Mouse (Mus musculus) liver, embryonic 13.5 days (tissue): ENCODE data around the gene Gapvd1. TPM values are rescaled to one million over a fixed set of nuclear protein-coding genes. Genes with fewer than 3 reads are reported as not detected.
"Not testable (repeated sequence)": the region's sequence is repeated elsewhere in the genome, so short reads cannot be mapped to it uniquely, and the experiment has no call there.

Source experiments
- ATAC-seq: fragments of 200-750 bp; cut with Nextera tagmentation; 2 replicates; pipeline ENCODE4 v1.8.0; 2017; ENCODE audit warnings: low read depth, mild to moderate bottlenecking, moderate number of reproducible peaks, moderate library complexity
- DNase-seq: peaks from one replicate; pipeline ENCODE4 v3.0.0; 2022
- H3K27ac ChIP-seq: fragments of 300-500 bp; sonication (generic); 2 replicates; pipeline ENCODE4 v1.5.1; 2015; ENCODE audit warnings: moderate library complexity, mild to moderate bottlenecking, inconsistent platforms
- H3K27me3 ChIP-seq: fragments of 300-500 bp; sonication (generic); 2 replicates; pipeline ENCODE4 v1.6.1; 2015; ENCODE audit warnings: mild to moderate bottlenecking, inconsistent platforms
- H3K36me3 ChIP-seq: fragments of 300-500 bp; sonication (generic); 2 replicates; pipeline ENCODE4 v1.6.1; 2015; ENCODE audit warnings: mild to moderate bottlenecking, inconsistent platforms
- H3K4me1 ChIP-seq: fragments of 300-500 bp; sonication (generic); replicated peaks from 2 replicates; pipeline ENCODE4 v1.6.1; 2015; ENCODE audit warnings: inconsistent platforms
- H3K4me2 ChIP-seq: fragments of 300-500 bp; sonication (generic); 2 replicates; pipeline ENCODE4 v1.6.1; 2015; ENCODE audit warnings: inconsistent platforms, mild to moderate bottlenecking, moderate library complexity
- H3K4me3 ChIP-seq: fragments of 300-500 bp; sonication (generic); replicated peaks from 2 replicates; pipeline ENCODE4 v1.5.1; 2015; ENCODE audit warnings: mild to moderate bottlenecking, inconsistent platforms
- H3K9ac ChIP-seq: fragments of 300-500 bp; sonication (generic); 2 replicates; pipeline ENCODE4 v1.6.1; 2015; ENCODE audit warnings: mild to moderate bottlenecking, inconsistent platforms
- H3K9me3 ChIP-seq: fragments of 300-500 bp; sonication (generic); replicated peaks from 2 replicates; pipeline ENCODE4 v1.6.1; 2016; ENCODE audit warnings: inconsistent platforms
- WGBS: fragments of 180-500 bp; shearing (Covaris S2); methylation state at CpG from one replicate; pipeline ENCODE4 v1.1.7; 2015; ENCODE audit not compliant: insufficient replicate concordance; 5-methylcytosine and 5-hydroxymethylcytosine counted together
- polyA plus RNA-seq: library from polyadenylated mRNA; unstranded; fragments of >200 nt; fragmentation: Nextera tagmentation; extraction: Ambion mirVana; gene quantifications from 2 replicates; pipeline ENCODE4 v1.2.1, GENCODE M21; 2015

Gapvd1 gene
- polyA plus RNA-seq, 1 experiment from 2014 or later: 75.0 TPM

DNA sequence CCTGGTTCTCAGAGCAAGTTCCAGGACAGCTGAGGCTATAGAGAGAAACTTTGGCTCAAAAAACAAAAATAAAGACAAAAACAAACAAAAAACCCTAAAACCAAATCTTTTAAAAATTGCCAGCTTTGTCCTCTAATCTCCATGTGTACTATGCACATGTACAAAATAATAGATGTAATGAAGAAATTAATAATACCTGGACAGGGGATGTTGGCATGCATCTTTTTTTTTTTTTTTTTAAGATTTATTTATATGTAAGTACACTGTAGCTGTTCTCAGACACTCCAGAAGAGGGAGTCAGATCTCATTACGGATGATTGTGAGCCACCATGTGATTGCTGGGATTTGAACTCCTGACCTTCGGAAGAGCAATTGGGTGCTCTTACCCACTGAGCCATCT is 37.5 kb upstream of the Gapvd1 start:
- peaks cover 55% of the 10 kb centered on the region for H3K36me3 ChIP-seq
- 85% methylated on average over 2 of the region's 2 CpGs for WGBS
- not testable (repeated sequence) for ATAC-seq, H3K27ac ChIP-seq, H3K4me3 ChIP-seq, H3K9ac ChIP-seq, H3K4me1 ChIP-seq, DNase-seq, H3K9me3 ChIP-seq, H3K4me2 ChIP-seq, H3K27me3 ChIP-seq

GRCm38 (mm10) chr2:34790282-34790681 is 35.2 kb upstream of the Gapvd1 start:
- no peak overlapping the region for H3K9ac ChIP-seq
- H3K27me3 ChIP-seq: no peaks in the 10 kb centered on the region
- 0 out of 2 replicates have a peak overlapping the region, but pooled peaks have one; percentile 30 for H3K27ac ChIP-seq
- WGBS: 65% methylated on average over 8 of the region's 8 CpGs
- no peak overlapping the region for H3K4me2 ChIP-seq
- H3K4me1 ChIP-seq: 0 out of 2 replicates have a peak, but pooled peaks cover 3% of the 10 kb centered on the region
- DNase-seq (no peak), ATAC-seq (no peak)
- peaks cover 60% of the 10 kb centered on the region for H3K36me3 ChIP-seq
- no peak overlapping the region for H3K4me3 ChIP-seq
- no peaks in the 10 kb centered on the region for H3K9me3 ChIP-seq

DNA sequence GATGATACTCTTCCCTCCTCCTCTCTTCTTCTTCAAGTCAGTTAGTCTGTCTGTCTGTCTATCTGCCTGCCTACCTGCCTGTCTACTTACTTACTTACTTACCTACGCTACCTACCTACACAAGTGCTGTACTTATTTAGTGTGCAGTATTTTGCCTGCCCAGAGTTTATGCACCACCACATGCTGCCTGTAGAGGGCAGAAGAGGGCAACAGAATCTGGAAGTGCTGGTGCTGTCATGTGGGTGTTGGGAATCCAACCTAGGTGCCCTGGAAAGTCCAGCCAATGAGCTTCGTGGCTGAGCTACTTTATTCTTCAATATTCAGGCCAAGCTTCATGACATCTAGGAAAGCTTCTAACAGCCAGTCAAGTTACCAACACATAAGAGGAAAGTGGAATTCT is 29.1 kb upstream of the Gapvd1 start:
- Histone ChIP-seq H3K4me1 (peaks cover 39% of the 10 kb centered on the region), H3K27ac (peak overlapping the region; percentile 99), H3K9ac (peak overlapping the region; percentile 66; the same call in 1 of the 2 replicates), H3K36me3 (peaks cover 75% of the 10 kb centered on the region), H3K4me3 (no peak overlapping the region), H3K9me3 (no peaks in the 10 kb centered on the region), H3K27me3 (no peaks in the 10 kb centered on the region), H3K4me2 (no peak overlapping the region)
- 51% methylated on average over 2 of the region's 2 CpGs for WGBS
- DNase-seq (peak; percentile 70), ATAC-seq (no peak)

DNA sequence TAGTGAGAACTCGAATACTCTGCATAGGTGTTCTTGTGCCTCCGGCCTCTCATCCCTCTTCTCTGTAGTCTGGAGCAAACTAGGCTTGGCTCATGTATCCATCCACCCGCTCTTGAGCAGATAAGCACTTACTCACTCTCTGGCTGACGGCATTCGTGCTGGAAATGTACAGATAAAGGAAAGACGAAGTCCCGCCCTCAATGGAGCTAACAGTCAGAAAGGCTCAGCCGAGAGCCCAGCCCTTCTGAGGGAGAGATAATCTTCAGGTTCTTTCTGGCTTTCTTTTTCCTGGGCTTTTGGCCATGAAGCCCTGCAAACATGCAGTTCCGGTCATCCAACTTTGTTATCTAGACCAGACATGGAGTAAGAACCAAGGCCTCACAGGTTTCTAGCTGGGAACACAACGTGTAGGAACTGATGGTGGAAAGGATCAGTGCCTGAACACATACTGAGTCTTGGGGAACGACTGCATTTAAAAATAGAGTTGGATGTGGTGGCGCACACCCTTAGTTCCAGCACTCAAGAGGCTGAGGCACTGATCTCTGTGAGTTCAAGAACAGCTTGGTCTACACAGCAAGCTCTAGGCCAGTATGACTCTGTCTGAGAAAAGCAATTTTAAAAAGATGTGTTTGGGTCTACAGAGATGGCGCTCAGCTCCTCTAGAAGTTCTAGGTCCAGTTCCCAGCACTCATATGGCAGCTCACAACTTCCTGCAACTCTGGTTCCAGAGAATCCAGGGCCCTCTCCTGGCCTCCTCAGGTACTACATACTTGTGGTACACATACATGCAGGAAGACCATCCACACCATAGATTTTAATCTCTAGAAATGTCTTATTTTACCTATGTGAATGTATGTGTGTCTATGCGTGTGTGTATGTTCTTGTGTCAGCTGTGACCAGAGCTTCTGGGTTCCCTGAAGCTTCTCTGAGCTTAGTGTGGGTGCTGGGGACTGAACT is 28.3 kb upstream of the Gapvd1 start:
- no peaks in the 10 kb centered on the region for H3K27me3 ChIP-seq
- DNase-seq (peak; percentile 88), ATAC-seq (peak; percentile 98)
- H3K9ac ChIP-seq: peak overlapping the region; percentile 70
- H3K36me3 ChIP-seq: peaks cover 76% of the 10 kb centered on the region
- peaks cover 40% of the 10 kb centered on the region for H3K4me1 ChIP-seq
- H3K9me3 ChIP-seq: no peaks in the 10 kb centered on the region
- H3K4me3 ChIP-seq: peak overlapping the region; percentile 32
- peak overlapping the region; percentile 99 for H3K27ac ChIP-seq
- WGBS: 30% methylated on average over 14 of the region's 14 CpGs
- peak overlapping the region; percentile 64 for H3K4me2 ChIP-seq

DNA sequence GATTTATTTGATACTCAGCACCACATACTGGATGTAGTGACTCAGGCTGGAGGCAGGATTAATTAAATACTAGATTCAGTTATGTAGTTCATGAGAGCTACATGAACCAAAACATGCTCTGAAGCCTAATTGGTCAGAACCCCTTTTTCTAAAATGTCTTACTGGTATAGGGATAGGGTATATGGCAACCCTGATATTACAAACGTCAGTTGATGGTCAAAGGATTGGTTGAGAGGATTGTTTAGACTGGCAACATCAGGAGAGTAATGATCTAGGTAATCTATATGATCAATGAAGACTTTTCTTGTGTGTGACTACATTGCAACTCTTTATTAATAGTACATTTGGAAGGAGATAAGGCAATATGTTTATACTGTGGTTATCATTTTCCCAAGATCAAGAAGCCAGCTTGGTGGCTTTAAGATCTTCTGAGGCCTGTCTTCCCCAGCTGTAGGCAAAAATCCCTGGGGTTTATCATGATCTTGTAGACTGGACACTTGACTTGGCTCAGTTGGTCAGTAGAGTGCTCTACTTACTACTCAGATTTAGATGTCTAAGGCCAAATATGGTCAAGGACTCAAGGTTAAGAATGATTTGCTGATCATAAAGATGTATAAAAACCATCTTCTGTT is 22.3 kb upstream of the Gapvd1 start:
- no peaks in the 10 kb centered on the region for H3K9me3 ChIP-seq
- 48% methylated on average over 1 of the region's 1 CpGs for WGBS
- H3K27me3 ChIP-seq: no peaks in the 10 kb centered on the region
- 0 out of 2 replicates have a peak overlapping the region, but pooled peaks have one; percentile 6 for H3K27ac ChIP-seq
- H3K4me1 ChIP-seq: peaks cover 65% of the 10 kb centered on the region
- H3K4me3 ChIP-seq: no peak overlapping the region
- ATAC-seq (no peak), DNase-seq (no peak)
- peak overlapping the region; percentile 80; the same call in 1 of the 2 replicates for H3K4me2 ChIP-seq
- peaks cover 95% of the 10 kb centered on the region for H3K36me3 ChIP-seq
- H3K9ac ChIP-seq: no peak overlapping the region

GRCm38 (mm10) chr2:34774493-34774892 is 19.5 kb upstream of the Gapvd1 start:
- Histone ChIP-seq H3K36me3 (peaks cover 71% of the 10 kb centered on the region), H3K4me2 (peak overlapping the region; percentile 80), H3K9me3 (no peaks in the 10 kb centered on the region), H3K4me3 (peak overlapping the region; percentile 97), H3K4me1 (peaks cover 62% of the 10 kb centered on the region), H3K9ac (peak overlapping the region; percentile 97), H3K27me3 (no peaks in the 10 kb centered on the region), H3K27ac (peak overlapping the region; percentile 30; the same call in 1 of the 2 replicates)
- ATAC-seq (no peak), DNase-seq (no peak)
- 81% methylated on average over 6 of the region's 6 CpGs for WGBS

GRCm38 (mm10) chr2:34773673-34774072 is 18.6 kb upstream of the Gapvd1 start:
- peak overlapping the region; percentile 97 for H3K4me3 ChIP-seq
- peak overlapping the region; percentile 97 for H3K9ac ChIP-seq
- H3K4me2 ChIP-seq: peak overlapping the region; percentile 80
- H3K27me3 ChIP-seq: no peaks in the 10 kb centered on the region
- 83% methylated on average over 4 of the region's 4 CpGs for WGBS
- ATAC-seq (no peak), DNase-seq (no peak)
- H3K27ac ChIP-seq: peak overlapping the region; percentile 30; the same call in 1 of the 2 replicates
- H3K9me3 ChIP-seq: no peaks in the 10 kb centered on the region
- peaks cover 62% of the 10 kb centered on the region for H3K4me1 ChIP-seq
- H3K36me3 ChIP-seq: peaks cover 63% of the 10 kb centered on the region

GRCm38 (mm10) chr2:34772252-34773235 is 17.5 kb upstream of the Gapvd1 start:
- Histone ChIP-seq H3K36me3 (peaks cover 52% of the 10 kb centered on the region), H3K9me3 (no peaks in the 10 kb centered on the region), H3K4me1 (peaks cover 57% of the 10 kb centered on the region), H3K9ac (peak overlapping the region; percentile 97), H3K27me3 (no peaks in the 10 kb centered on the region), H3K4me3 (peak overlapping the region; percentile 97), H3K27ac (peak overlapping the region; percentile 95), H3K4me2 (peak overlapping the region; percentile 80)
- no peak for DNase-seq
- WGBS: 2% methylated on average over 50 of the region's 50 CpGs
- peak; percentile 7 for ATAC-seq

DNA sequence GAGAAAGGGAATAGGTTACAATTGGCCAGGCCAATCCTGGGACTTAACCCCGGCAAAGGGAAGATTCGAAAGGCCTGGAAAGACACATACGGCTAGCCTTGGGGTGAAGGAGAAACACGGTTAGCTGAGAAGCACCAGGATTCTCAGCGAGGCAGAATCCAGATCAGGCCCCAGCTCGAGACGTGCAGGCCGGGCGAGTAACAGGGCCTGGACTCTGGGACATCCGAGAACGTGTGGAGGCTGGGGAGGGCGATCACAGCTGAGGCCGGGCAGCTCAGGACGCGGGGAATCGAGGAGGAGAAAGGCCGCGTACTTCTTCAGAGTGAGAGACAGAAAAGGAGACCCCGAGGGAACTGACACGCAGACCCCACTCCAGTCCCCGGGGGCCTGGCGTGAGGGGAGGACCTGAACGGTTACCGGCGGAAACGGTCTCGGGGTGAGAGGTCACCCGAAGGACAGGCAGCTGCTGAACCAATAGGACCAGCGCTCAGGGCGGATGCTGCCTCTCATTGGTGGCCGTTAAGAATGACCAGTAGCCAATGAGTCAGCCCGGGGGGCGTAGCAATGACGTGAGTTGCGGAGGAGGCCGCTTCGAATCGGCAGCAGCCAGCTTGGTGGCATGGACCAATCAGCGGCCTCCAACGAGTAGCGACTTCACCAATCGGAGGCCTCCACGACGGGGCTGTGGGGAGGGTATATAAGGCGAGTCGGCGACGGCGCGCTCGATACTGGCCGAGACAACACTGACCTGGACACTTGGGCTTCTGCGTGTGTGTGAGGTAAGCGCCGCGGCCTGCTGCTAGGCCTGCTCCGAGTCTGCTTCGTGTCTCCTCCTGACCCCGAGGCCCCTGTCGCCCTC is 16.6 kb upstream of the Gapvd1 start, which contains the start of gene Hspa5:
Gene Hspa5, plus strand, starts transcription at position 603 of the 859 bp plus-strand sequence.
- H3K27ac ChIP-seq: peak within 1 kb of the TSS; percentile 95
- peak; percentile 100 for DNase-seq
- H3K27me3 ChIP-seq: no peaks in the 10 kb centered on the region
- H3K36me3 ChIP-seq: peaks cover 45% of the 10 kb centered on the region
- H3K9ac ChIP-seq: peak within 1 kb of the TSS; percentile 97
- ATAC-seq: peak; percentile 97
- peaks cover 49% of the 10 kb centered on the region for H3K4me1 ChIP-seq
- WGBS: under 1% methylated on average over 60 of the region's 60 CpGs
- H3K9me3 ChIP-seq: no peaks in the 10 kb centered on the region; the same call in 1 of the 2 replicates
- peak within 1 kb of the TSS; percentile 80 for H3K4me2 ChIP-seq
- peak within 1 kb of the TSS; percentile 97 for H3K4me3 ChIP-seq

- Histone ChIP-seq H3K27ac (peak overlapping the region; percentile 91), H3K4me1 (peaks cover 43% of the 10 kb centered on the region), H3K9me3 (no peaks in the 10 kb centered on the region; the same call in 1 of the 2 replicates), H3K9ac (peak overlapping the region; percentile 92), H3K27me3 (no peaks in the 10 kb centered on the region), H3K4me2 (peak overlapping the region; percentile 76), H3K4me3 (peak overlapping the region; percentile 88), H3K36me3 (peaks cover 39% of the 10 kb centered on the region)
- DNase-seq: no peak
- ATAC-seq: no peak
- under 1% methylated on average over 6 of the region's 6 CpGs for whole genome bisulfite sequencing
These were observed 15.9 kb upstream of the Gapvd1 start for GRCm38 (mm10) chr2:34770951-34771350.
